Mouse (Mus musculus) forebrain, embryonic 14.5 days (tissue): ENCODE data around the gene Ltbp3. TPM values are rescaled to one million over a fixed set of nuclear protein-coding genes. Genes with fewer than 3 reads are reported as not detected.
A peak's percentile ranks its signal among the peaks of the same experiment; 100 is the strongest.
"Not testable (repeated sequence)": the region's sequence is repeated elsewhere in the genome, so short reads cannot be mapped to it uniquely, and the experiment has no call there.

Experiments used
- ATAC-seq: fragments of 200-750 bp; cut with Nextera tagmentation; 2 replicates; pipeline ENCODE4 v1.8.0; 2017; ENCODE audit warnings: mild to moderate bottlenecking, moderate library complexity
- DNase-seq: peaks from one replicate; pipeline ENCODE4 v3.0.0-alpha.2; 2015; ENCODE audit warnings: low spot score
- H3K27ac ChIP-seq: fragments of 300-500 bp; sonication (generic); 2 replicates; pipeline ENCODE4 v1.5.1; 2014; ENCODE audit warnings: low read depth, mild to moderate bottlenecking, control low read depth, low read length, moderate library complexity
- H3K27me3 ChIP-seq: fragments of 300-500 bp; sonication (generic); replicated peaks from 2 replicates; pipeline ENCODE4 v1.6.1; 2014; ENCODE audit warnings: low read length, control low read depth, mixed read lengths; ENCODE audit not compliant: control insufficient read depth, insufficient read depth
- H3K36me3 ChIP-seq: fragments of 300-500 bp; sonication (generic); 2 replicates; pipeline ENCODE4 v1.6.1; 2014; ENCODE audit warnings: low read length, control low read depth; ENCODE audit not compliant: control insufficient read depth, insufficient read depth
- H3K4me1 ChIP-seq: fragments of 300-500 bp; sonication (generic); 2 replicates; pipeline ENCODE4 v1.6.1; 2014; ENCODE audit warnings: antibody characterized with exemption, low read length, control low read depth; ENCODE audit not compliant: control insufficient read depth, insufficient read depth
- H3K4me2 ChIP-seq: fragments of 300-500 bp; sonication (generic); 2 replicates; pipeline ENCODE4 v1.6.1; 2014; ENCODE audit warnings: mild to moderate bottlenecking, control low read depth, low read length
- H3K4me3 ChIP-seq: fragments of 300-500 bp; sonication (generic); 2 replicates; pipeline ENCODE4 v1.5.1; 2014; ENCODE audit warnings: low read depth, low read length, control low read depth
- H3K9ac ChIP-seq: fragments of 300-500 bp; sonication (generic); 2 replicates; pipeline ENCODE4 v1.6.1; 2014; ENCODE audit warnings: mild to moderate bottlenecking, low read length, control low read depth, moderate library complexity
- H3K9me3 ChIP-seq: fragments of 300-500 bp; sonication (generic); replicated peaks from 2 replicates; pipeline ENCODE4 v1.6.1; 2016; ENCODE audit warnings: low read length, control low read depth, mixed read lengths; ENCODE audit not compliant: control insufficient read depth
- WGBS: fragments of 180-500 bp; shearing (Covaris S2); extraction: QIAGEN DNeasy Blood & Tissue Kit; methylation state at CpG from one replicate; pipeline ENCODE4 v1.1.7; 2014; 5-methylcytosine and 5-hydroxymethylcytosine counted together
- polyA plus RNA-seq: library from polyadenylated mRNA; unstranded; fragments of >200 nt; fragmentation: Nextera tagmentation; extraction: Ambion mirVana; gene quantifications from 2 replicates; pipeline ENCODE4 v1.2.1, GENCODE M21; 2014

Ltbp3 gene
- polyA plus RNA-seq, 1 experiment from 2014 or later = 8.5 TPM

DNA sequence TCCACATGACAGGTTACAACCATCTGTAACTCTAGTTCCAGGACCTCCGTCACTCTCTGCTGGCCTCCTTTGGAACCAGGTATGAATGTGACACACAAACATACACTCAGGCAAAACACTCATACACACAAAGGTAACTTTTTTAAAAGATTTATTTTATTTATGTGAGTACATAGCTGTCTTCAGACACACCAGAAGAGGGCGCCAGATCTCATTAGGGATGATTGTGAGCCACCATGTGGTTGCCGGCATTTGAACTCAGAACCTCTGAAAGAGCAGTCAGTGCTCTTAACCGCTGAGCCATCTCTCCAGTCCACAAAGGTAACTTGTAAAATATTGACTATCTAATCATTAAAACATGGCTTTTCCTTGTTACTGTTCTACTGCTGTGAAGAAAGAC lies 50.6 kb downstream of the Ltbp3 start:
- no peaks in the 10 kb centered on the region for H3K27me3 ChIP-seq
- no peak overlapping the region for H3K4me2 ChIP-seq
- no peaks in the 10 kb centered on the region for H3K9me3 ChIP-seq
- peaks cover 11% of the 10 kb centered on the region for H3K4me1 ChIP-seq
- no peak for DNase-seq
- no peak overlapping the region for H3K4me3 ChIP-seq
- H3K27ac ChIP-seq = no peak overlapping the region
- WGBS = 77% methylated on average over 4 of the region's 4 CpGs
- no peak overlapping the region for H3K9ac ChIP-seq
- ATAC-seq = no peak
- H3K36me3 ChIP-seq = peaks cover 18% of the 10 kb centered on the region

- peak; percentile 81 for DNase-seq
- no peak overlapping the region for H3K4me2 ChIP-seq
- no peaks in the 10 kb centered on the region for H3K27me3 ChIP-seq
- peak; percentile 56 for ATAC-seq
- no peak overlapping the region for H3K4me3 ChIP-seq
- peaks cover 36% of the 10 kb centered on the region for H3K36me3 ChIP-seq
- WGBS = 0% methylated on average over 2 of the region's 2 CpGs
- no peak overlapping the region for H3K27ac ChIP-seq
- no peak overlapping the region for H3K9ac ChIP-seq
- no peaks in the 10 kb centered on the region for H3K9me3 ChIP-seq
- peaks cover 20% of the 10 kb centered on the region for H3K4me1 ChIP-seq
These were observed 52.4 kb downstream of the Ltbp3 start for GRCm38 (mm10) chr19:5793116-5793515.

- H3K4me3 ChIP-seq, H3K9ac ChIP-seq: not testable (repeated sequence)
- DNase-seq = peak; percentile 7
These were observed 53.4 kb downstream of the Ltbp3 start for GRCm38 (mm10) chr19:5793917-5794770.

GRCm38 (mm10) chr19:5794771-5795576 lies 54.3 kb downstream of the Ltbp3 start:
- peak overlapping the region; percentile 79 for H3K9ac ChIP-seq
- peaks cover 48% of the 10 kb centered on the region for H3K36me3 ChIP-seq
- H3K27ac ChIP-seq = no peak overlapping the region
- no peaks in the 10 kb centered on the region for H3K9me3 ChIP-seq
- ATAC-seq (peak; percentile 24), DNase-seq (peak; percentile 28)
- no peaks in the 10 kb centered on the region for H3K27me3 ChIP-seq
- H3K4me3 ChIP-seq = no peak overlapping the region; the same call in 1 of the 2 replicates
- peak overlapping the region; percentile 77 for H3K4me2 ChIP-seq
- H3K4me1 ChIP-seq = peaks cover 20% of the 10 kb centered on the region
- WGBS = 38% methylated on average over 5 of the region's 5 CpGs

More at GRCm38 (mm10) chr19:5793917-5794770, 53.4 kb downstream of the Ltbp3 start:
- peak overlapping the region; percentile 77; the same call in 1 of the 2 replicates for H3K4me2 ChIP-seq
- peaks cover 46% of the 10 kb centered on the region for H3K36me3 ChIP-seq
- H3K9me3 ChIP-seq, H3K27me3 ChIP-seq: not testable (repeated sequence)
- ATAC-seq = peak; percentile 21; the same call in 1 of the 2 replicates
- 0 out of 2 replicates have a peak overlapping the region, but pooled peaks have one; percentile 1 for H3K27ac ChIP-seq
- 37% methylated on average over 7 of the region's 7 CpGs for WGBS
- peaks cover 20% of the 10 kb centered on the region for H3K4me1 ChIP-seq

DNA sequence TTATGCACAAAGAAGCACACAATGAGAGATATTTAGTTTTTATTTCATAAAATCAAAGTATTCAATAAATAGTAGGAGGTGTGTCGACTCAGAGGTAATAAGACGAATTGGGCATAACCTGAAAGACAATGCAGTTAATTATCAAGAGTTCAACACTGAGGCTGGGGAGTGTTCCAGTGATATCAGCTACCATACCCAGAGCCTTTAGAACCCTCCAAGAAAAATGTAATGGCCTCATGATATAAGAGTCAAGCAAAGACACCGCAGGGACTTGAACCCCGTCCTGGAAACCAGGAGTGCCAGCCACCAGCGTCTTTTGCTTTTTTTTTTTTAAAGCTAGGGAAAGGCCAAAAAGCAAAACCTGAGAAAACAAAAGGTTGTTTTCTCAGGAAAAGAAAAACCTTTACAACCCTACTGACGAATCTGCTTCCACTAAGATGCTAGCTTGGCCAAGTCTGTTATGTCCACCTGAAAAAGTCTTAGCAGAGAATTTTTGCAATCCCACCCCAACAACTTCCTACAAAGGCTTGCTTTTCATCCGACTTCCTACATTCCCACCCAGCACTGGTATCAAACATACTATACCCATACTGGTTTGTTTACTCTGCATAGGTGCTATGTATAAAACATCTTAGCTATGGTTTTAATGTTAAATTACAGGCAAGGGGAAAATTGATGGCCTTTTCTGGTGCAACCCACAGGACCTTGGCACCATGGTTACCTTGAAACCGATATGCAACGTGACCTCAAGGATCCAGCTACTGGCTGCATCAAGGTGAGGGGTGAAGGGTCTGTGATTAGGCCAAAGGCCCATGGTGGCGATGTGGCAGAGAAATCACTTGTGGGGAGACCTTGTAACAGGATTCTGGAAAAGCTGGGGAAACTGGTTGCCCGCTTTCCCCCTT lies 55.2 kb downstream of the Ltbp3 start:
- WGBS = 61% methylated on average over 11 of the region's 11 CpGs
- H3K36me3 ChIP-seq = peaks cover 51% of the 10 kb centered on the region
- no peaks in the 10 kb centered on the region for H3K9me3 ChIP-seq
- peak overlapping the region; percentile 77 for H3K4me2 ChIP-seq
- H3K27me3 ChIP-seq = no peaks in the 10 kb centered on the region
- H3K9ac ChIP-seq = peak overlapping the region; percentile 79
- peak overlapping the region; percentile 97 for H3K4me3 ChIP-seq
- ATAC-seq = no peak
- H3K4me1 ChIP-seq = peaks cover 20% of the 10 kb centered on the region
- no peak for DNase-seq
- no peak overlapping the region for H3K27ac ChIP-seq

DNA sequence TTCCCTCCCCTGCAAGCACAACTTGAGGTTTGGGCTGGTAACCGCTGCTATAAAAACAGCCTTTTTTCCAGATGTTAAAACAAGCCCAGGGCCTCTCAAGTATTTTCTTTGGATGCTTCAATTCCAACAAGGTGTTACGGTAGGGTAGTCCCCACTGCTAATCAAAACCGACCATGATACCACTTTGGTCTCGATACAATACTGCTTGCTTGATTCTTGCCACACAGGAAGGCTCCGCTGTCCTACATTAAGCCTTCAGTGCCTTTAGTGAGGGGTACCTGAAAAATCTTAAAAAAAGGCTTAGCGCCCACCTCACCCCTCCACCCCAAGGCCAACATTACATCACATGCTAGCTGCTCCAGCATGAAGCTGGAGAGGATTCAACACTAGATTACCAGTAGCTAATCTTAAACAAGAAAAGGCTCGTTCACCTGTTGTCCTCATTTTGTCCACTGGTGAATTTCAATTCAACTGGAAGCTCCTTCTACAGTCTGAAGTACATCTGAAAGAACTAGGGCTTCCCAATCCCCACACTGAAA lies 55.9 kb downstream of the Ltbp3 start:
- Histone ChIP-seq H3K27me3 (no peaks in the 10 kb centered on the region), H3K4me2 (peak overlapping the region; percentile 77), H3K9me3 (no peaks in the 10 kb centered on the region), H3K9ac (peak overlapping the region; percentile 79), H3K4me1 (peaks cover 20% of the 10 kb centered on the region), H3K4me3 (peak overlapping the region; percentile 97), H3K36me3 (peaks cover 51% of the 10 kb centered on the region), H3K27ac (no peak overlapping the region)
- DNase-seq (no peak), ATAC-seq (no peak)
- WGBS = 61% methylated on average over 7 of the region's 7 CpGs

DNA sequence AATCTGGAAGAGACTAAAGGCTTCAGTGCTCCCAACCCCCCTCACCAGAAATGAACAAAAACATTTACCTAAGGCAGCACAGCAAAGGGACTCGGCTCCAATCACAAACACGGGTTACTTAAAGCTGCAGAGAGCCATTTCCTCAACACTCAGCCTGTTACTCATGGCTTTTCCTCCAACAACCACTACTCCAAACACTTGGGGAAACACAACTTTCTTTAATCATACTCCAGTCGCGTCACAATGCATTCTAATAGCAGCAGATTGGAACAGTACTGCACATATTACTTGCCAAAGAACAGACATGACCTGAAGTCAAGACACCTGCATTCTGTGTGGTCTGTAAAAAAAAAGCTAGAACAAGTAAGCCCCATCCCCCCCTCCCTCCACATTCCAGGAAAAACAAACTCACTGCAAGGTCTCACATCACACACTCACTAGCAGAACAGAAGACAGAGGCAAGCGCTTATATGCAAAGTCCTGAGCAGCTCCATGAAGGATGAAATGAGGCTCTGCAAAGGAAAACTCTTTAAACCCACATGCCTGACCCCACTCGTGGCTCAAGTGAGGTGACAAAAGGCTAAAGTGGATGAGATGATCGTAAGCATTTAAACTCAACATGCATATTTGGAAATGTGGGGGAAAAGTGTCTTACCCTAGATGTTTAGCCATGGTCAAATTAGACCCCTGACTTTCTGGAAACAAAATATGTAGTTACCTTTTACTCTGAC lies 56.8 kb downstream of the Ltbp3 start:
- H3K27me3 ChIP-seq = no peaks in the 10 kb centered on the region
- DNase-seq = peak; percentile 42
- peak overlapping the region; percentile 97 for H3K4me3 ChIP-seq
- H3K9ac ChIP-seq = peak overlapping the region; percentile 79
- peak overlapping the region; percentile 77 for H3K4me2 ChIP-seq
- ATAC-seq = no peak
- no peak overlapping the region for H3K27ac ChIP-seq
- 17% methylated on average over 7 of the region's 7 CpGs for WGBS
- H3K9me3 ChIP-seq = no peaks in the 10 kb centered on the region
- peaks cover 51% of the 10 kb centered on the region for H3K36me3 ChIP-seq
- H3K4me1 ChIP-seq = peaks cover 20% of the 10 kb centered on the region
